Mouse (Mus musculus) granulocyte monocyte progenitor cell, adult 5-6 weeks (primary cell): Measurements from ENCODE around the gene Schip1. TPM values are rescaled to one million over a fixed set of nuclear protein-coding genes. Genes with fewer than 3 reads are reported as not detected.
A peak's percentile ranks its signal among the peaks of the same experiment; 100 is the strongest.

Source experiments
- ATAC-seq: replicated peaks from 2 replicates; pipeline ENCODE4 v1.8.0; 2016; ENCODE audit warnings: mild to moderate bottlenecking, moderate TSS enrichment, inconsistent platforms; ENCODE audit not compliant: poor library complexity, severe bottlenecking
- total RNA-seq, 2 experiments: library from RNA; stranded (forward) in 1 of 2; stranded (reverse) in 1 of 2; fragments of 200-712, 200-1000 nt in 1 of 2; fragments of >200 nt in 1 of 2; fragmentation: Nextera tagmentation in 1 of 2; gene quantifications; 2 replicates each; pipeline ENCODE4 v1.2.3; 2014 to 2017

Gene Schip1
- total RNA-seq, 2 experiments from 2014 or later: 2.5 to 5.2 TPM

GRCm38 (mm10) chr3:68121338-68121737 lies 56.7 kb downstream of the Schip1 start:
- no peak for ATAC-seq

GRCm38 (mm10) chr3:68126284-68126856 lies 61.8 kb downstream of the Schip1 start:
- ATAC-seq: no peak

DNA sequence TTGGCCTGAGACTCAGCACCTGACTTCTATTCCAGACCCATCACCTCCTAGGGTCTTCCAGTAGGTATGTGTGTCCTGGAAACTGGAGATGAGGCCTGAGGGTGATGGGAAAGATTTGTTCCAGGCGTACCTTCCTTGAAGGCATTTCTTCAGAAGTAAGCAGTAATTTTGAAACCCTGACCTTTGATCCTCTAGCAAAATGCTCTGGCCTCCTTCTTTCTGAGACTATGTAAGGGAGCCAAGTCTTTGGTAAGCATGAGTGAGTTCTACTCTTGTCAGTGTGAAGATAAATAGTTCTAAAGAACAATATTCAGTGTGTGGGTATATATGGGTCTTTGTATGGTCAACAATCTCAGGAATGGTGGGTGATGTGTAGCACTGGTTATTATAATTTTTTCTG lies 65.8 kb downstream of the Schip1 start:
- no peak for ATAC-seq

GRCm38 (mm10) chr3:68138833-68139627 lies 74.4 kb downstream of the Schip1 start:
- no peak for ATAC-seq

DNA sequence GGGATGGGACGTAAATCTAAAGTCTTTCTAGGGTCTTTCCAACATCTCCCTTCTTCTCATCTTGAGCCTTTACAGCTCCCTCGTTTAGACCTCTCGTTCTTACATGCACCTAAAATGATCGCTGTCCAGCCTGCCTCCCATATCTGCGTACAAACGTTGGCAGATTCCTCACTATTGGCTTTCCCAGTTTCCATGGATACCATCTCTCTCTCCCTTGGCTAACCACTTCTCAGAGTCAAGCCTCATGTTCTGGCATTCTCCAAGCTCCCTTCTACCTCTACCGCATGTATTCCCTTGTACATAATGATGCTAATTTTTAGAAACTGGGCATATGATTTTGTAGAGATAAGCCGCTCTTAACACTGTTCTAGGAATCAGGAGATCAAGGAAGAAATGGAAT lies 86.1 kb downstream of the Schip1 start:
- no peak for ATAC-seq

- no peak for ATAC-seq
These were observed 95.6 kb downstream of the Schip1 start for GRCm38 (mm10) chr3:68160175-68160574.

GRCm38 (mm10) chr3:68160760-68161159 lies 96.2 kb downstream of the Schip1 start:
- peak; percentile 52 for ATAC-seq

- no peak for ATAC-seq
These were observed 113.6 kb downstream of the Schip1 start for GRCm38 (mm10) chr3:68178248-68178647.

- ATAC-seq: no peak
These were observed 122.9 kb downstream of the Schip1 start for GRCm38 (mm10) chr3:68187471-68187870.

- no peak for ATAC-seq
These were observed 124.5 kb downstream of the Schip1 start for GRCm38 (mm10) chr3:68189100-68189499.

- no peak for ATAC-seq
These were observed 132.3 kb downstream of the Schip1 start for GRCm38 (mm10) chr3:68196933-68197332.

DNA sequence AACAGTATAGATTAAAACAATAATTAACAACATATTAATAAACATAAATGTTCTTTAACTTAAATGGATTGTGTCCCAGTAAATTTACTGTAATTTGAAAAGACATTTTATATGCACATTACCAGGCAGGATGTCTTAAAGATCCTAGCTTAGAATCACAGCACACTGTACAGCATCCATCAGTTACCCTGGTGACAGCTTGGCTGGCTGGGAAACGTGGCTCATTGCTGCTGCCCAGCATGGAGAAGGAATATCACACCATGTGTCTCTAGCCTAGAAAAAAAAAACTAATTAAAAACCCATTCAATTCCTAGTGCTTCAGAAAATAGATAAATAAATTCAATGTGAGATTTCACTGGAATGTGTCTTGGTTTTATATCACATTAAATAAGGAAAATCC lies 136.6 kb downstream of the Schip1 start:
- no peak for ATAC-seq

GRCm38 (mm10) chr3:68202162-68202902 lies 137.7 kb downstream of the Schip1 start:
- ATAC-seq: no peak

GRCm38 (mm10) chr3:68203934-68204467 lies 139.4 kb downstream of the Schip1 start:
- no peak for ATAC-seq

DNA sequence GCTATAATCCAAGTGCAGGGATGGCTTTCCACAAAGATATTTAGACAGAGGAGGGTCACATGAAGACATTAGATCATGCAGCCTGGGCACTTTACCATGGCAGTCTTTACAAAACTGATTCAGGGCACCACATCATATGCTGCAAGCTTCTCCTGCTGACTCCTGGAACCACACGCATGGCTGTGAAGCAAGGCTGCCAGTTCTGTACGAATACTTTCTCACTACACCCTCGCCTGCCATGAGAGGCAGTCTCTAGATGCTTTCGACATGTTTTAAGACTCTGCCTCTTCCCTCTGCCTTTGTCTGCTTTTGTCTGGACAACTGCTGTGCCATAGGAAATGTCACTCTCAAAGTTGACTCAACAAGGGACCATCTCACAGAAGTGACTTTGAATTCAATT lies 145.8 kb downstream of the Schip1 start:
- no peak for ATAC-seq

DNA sequence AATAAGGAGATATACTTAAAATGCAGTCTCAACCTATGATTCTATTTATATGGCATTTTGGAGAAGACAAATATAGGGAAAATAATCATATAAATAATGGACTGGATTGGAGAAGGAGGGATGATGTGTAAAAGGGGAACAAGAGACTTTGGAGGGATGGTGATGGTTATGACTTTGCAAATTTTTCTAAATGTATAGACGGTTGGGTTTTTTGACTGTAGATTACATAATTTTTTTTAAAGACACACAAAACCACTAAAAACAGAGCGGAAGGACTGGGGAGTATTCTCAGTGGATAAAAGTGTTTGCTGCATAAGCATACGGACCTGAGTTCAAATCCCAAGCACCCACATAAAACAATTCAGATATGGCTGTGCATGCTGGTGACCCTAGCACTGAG lies 156.8 kb downstream of the Schip1 start:
- peak; percentile 58 for ATAC-seq

- no peak for ATAC-seq
These were observed 175.3 kb downstream of the Schip1 start for GRCm38 (mm10) chr3:68239887-68240286.

- ATAC-seq: no peak
These were observed 178.6 kb downstream of the Schip1 start for GRCm38 (mm10) chr3:68243239-68243638.

DNA sequence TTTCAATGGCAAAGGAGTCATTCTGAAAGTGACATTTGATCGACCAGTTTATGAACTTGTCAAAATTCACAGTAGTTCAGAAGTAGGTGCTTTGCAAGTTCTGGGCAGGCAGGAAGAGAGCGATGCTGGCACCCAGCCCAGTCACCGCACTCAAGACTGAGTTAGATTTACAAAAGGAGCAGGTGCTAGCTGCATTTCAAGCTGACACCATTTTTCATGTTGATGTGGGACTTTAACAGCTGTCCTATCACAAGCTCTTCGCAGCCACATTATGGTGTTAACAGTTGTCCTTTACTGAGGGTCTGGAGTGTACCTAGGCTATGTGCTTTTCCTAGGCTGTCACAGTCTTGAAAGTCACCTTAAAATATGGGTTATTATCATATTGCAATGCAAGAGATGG lies 181.6 kb downstream of the Schip1 start:
- ATAC-seq: no peak

DNA sequence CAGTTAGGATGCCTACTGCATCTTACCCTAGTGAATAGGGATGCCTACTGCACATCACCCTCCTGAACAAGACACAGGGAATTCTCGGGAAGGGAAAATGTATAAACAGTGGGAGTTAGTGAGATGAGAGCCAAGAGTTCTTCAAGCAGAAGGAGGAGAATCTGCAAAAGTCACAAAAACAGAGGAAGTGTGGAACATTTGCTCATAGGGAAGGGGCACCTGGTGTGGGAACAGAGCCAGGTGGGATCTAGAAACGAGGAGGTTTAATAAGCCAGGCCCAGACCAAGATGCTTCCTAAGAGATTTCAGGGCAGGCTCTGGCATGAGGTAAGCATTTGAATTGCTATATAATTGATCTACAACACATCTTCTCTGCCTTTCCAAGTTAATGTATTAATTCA lies 186.0 kb downstream of the Schip1 start:
- ATAC-seq: no peak

DNA sequence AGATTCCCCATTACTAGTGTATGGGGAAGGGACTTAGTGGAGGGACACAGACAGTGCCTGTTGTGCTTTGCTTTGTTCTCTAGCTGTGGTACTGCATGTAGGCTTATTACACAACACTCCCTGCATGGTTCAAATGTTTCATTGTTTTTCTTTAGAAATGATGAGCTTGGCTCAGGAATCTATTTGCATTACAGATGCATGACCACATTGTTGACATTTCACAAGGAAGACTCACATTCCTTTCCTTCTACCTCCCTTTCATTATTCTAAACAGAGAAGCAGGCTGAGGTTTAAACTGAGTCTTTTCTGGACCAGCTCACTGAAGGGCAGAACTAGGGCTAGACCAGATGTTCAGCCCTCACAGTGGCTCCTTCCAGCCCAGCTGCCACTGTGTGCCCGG lies 187.7 kb downstream of the Schip1 start:
- ATAC-seq: no peak
